Mouse (Mus musculus): ENCODE measurements around the gene Arfgap3. TPM values are rescaled to one million over a fixed set of nuclear protein-coding genes. Genes with fewer than 3 reads are reported as not detected.

Arfgap3 gene
- polyA plus RNA-seq, 2 experiments: 51.4 to 54.8 TPM

GRCm38 (mm10) chr15:83306181-83306580, 43.9 kb downstream of the Arfgap3 start:
- Histone ChIP-seq H3K4me2 (replicated peaks; ENCODE audit: low read depth, low read length, severe bottlenecking) (no peak overlapping the region), H3K36me3 (ENCODE audit: control insufficient read depth, insufficient read depth, low read length) (peaks cover 68% of the 10 kb centered on the region), H3K27me3 (ENCODE audit: control insufficient read depth, insufficient read depth, low read length) (no peaks in the 10 kb centered on the region), H3K9me3 (ENCODE audit: control insufficient read depth, low read length) (no peaks in the 10 kb centered on the region), H3K27ac (replicated peaks; ENCODE audit: low read depth, low read length) (no peak overlapping the region), H3K4me3 (replicated peaks; ENCODE audit: low read length) (no peak overlapping the region), H3K4me1 (ENCODE audit: control insufficient read depth, insufficient read depth, low read length) (no peaks in the 10 kb centered on the region), H3K9ac (ENCODE audit: low read depth, low read length, severe bottlenecking) (no peak overlapping the region)
- ATAC-seq (ENCODE audit: low FRiP score, low read depth) (no peak), DNase-seq (ENCODE audit: low spot score) (no peak)
- no peak for TF ChIP-seq POLR2A (IDR thresholded peaks at IDR 0.05; ENCODE audit: borderline replicate concordance, extremely low read depth, insufficient read depth, insufficient read length)
- 91% methylated on average over 12 of the region's 12 CpGs for WGBS

- DNase-seq (ENCODE audit: low spot score) (no peak), ATAC-seq (ENCODE audit: low FRiP score, low read depth) (no peak)
- H3K4me2 ChIP-seq (replicated peaks; ENCODE audit: low read depth, low read length, severe bottlenecking): no peak overlapping the region
- TF ChIP-seq POLR2A (IDR thresholded peaks at IDR 0.05; ENCODE audit: borderline replicate concordance, extremely low read depth, insufficient read depth, insufficient read length): no peak
- H3K9me3 ChIP-seq (ENCODE audit: control insufficient read depth, low read length): no peaks in the 10 kb centered on the region
- H3K4me3 ChIP-seq (replicated peaks; ENCODE audit: low read length): no peak overlapping the region
- H3K27ac ChIP-seq (replicated peaks; ENCODE audit: low read depth, low read length): no peak overlapping the region
- H3K27me3 ChIP-seq (ENCODE audit: control insufficient read depth, insufficient read depth, low read length): no peaks in the 10 kb centered on the region
- no peak overlapping the region for H3K9ac ChIP-seq (ENCODE audit: low read depth, low read length, severe bottlenecking)
- 84% methylated on average over 12 of the region's 12 CpGs for WGBS
- H3K4me1 ChIP-seq (ENCODE audit: control insufficient read depth, insufficient read depth, low read length): no peaks in the 10 kb centered on the region
- peaks cover 69% of the 10 kb centered on the region for H3K36me3 ChIP-seq (ENCODE audit: control insufficient read depth, insufficient read depth, low read length)
Measured at GRCm38 (mm10) chr15:83305192-83305921, 44.7 kb downstream of the Arfgap3 start.

- 93% methylated on average over 9 of the region's 9 CpGs for WGBS
- H3K9ac ChIP-seq (ENCODE audit: low read depth, low read length, severe bottlenecking): no peak overlapping the region
- no peak for TF ChIP-seq POLR2A (IDR thresholded peaks at IDR 0.05; ENCODE audit: borderline replicate concordance, extremely low read depth, insufficient read depth, insufficient read length)
Measured at GRCm38 (mm10) chr15:83304804-83305191, 45.2 kb downstream of the Arfgap3 start.

GRCm38 (mm10) chr15:83303656-83304484, 46.2 kb downstream of the Arfgap3 start:
- H3K9me3 ChIP-seq (ENCODE audit: control insufficient read depth, low read length): no peaks in the 10 kb centered on the region
- peak; percentile 25 for DNase-seq (ENCODE audit: low spot score)
- TF ChIP-seq POLR2A (IDR thresholded peaks at IDR 0.05; ENCODE audit: borderline replicate concordance, extremely low read depth, insufficient read depth, insufficient read length): no peak
- no peak overlapping the region for H3K4me3 ChIP-seq (replicated peaks; ENCODE audit: low read length)
- H3K27ac ChIP-seq (replicated peaks; ENCODE audit: low read depth, low read length): no peak overlapping the region
- H3K27me3 ChIP-seq (ENCODE audit: control insufficient read depth, insufficient read depth, low read length): no peaks in the 10 kb centered on the region
- H3K9ac ChIP-seq (ENCODE audit: low read depth, low read length, severe bottlenecking): no peak overlapping the region
- no peaks in the 10 kb centered on the region for H3K4me1 ChIP-seq (ENCODE audit: control insufficient read depth, insufficient read depth, low read length)
- H3K36me3 ChIP-seq (ENCODE audit: control insufficient read depth, insufficient read depth, low read length): peaks cover 78% of the 10 kb centered on the region
- 86% methylated on average over 13 of the region's 13 CpGs for WGBS
- H3K4me2 ChIP-seq (replicated peaks; ENCODE audit: low read depth, low read length, severe bottlenecking): no peak overlapping the region
- no peak for ATAC-seq (ENCODE audit: low FRiP score, low read depth)

More at GRCm38 (mm10) chr15:83304804-83305191, 45.2 kb downstream of the Arfgap3 start:
- ATAC-seq (ENCODE audit: low FRiP score, low read depth) (no peak), DNase-seq (ENCODE audit: low spot score) (no peak)
- Histone ChIP-seq H3K9me3 (ENCODE audit: control insufficient read depth, low read length) (no peaks in the 10 kb centered on the region), H3K36me3 (ENCODE audit: control insufficient read depth, insufficient read depth, low read length) (peaks cover 70% of the 10 kb centered on the region), H3K27ac (replicated peaks; ENCODE audit: low read depth, low read length) (no peak overlapping the region), H3K27me3 (ENCODE audit: control insufficient read depth, insufficient read depth, low read length) (no peaks in the 10 kb centered on the region), H3K4me1 (ENCODE audit: control insufficient read depth, insufficient read depth, low read length) (no peaks in the 10 kb centered on the region), H3K4me3 (replicated peaks; ENCODE audit: low read length) (no peak overlapping the region), H3K4me2 (replicated peaks; ENCODE audit: low read depth, low read length, severe bottlenecking) (no peak overlapping the region)

GRCm38 (mm10) chr15:83299916-83300582, 50.0 kb downstream of the Arfgap3 start:
- Histone ChIP-seq H3K9me3 (ENCODE audit: control insufficient read depth, low read length) (no peaks in the 10 kb centered on the region), H3K4me2 (replicated peaks; ENCODE audit: low read depth, low read length, severe bottlenecking) (no peak overlapping the region), H3K27me3 (ENCODE audit: control insufficient read depth, insufficient read depth, low read length) (no peaks in the 10 kb centered on the region), H3K4me3 (replicated peaks; ENCODE audit: low read length) (no peak overlapping the region), H3K9ac (ENCODE audit: low read depth, low read length, severe bottlenecking) (no peak overlapping the region), H3K36me3 (ENCODE audit: control insufficient read depth, insufficient read depth, low read length) (peaks cover 51% of the 10 kb centered on the region), H3K27ac (replicated peaks; ENCODE audit: low read depth, low read length) (no peak overlapping the region), H3K4me1 (ENCODE audit: control insufficient read depth, insufficient read depth, low read length) (peaks cover 5% of the 10 kb centered on the region; the same call in 1 of the 2 replicates)
- TF ChIP-seq POLR2A (IDR thresholded peaks at IDR 0.05; ENCODE audit: borderline replicate concordance, extremely low read depth, insufficient read depth, insufficient read length): no peak
- no peak for ATAC-seq (ENCODE audit: low FRiP score, low read depth)
- WGBS: 59% methylated on average over 10 of the region's 10 CpGs
- no peak for DNase-seq (ENCODE audit: low spot score)

All from limb, embryonic 14.5 days (tissue).